In the genomic region with DNA sequence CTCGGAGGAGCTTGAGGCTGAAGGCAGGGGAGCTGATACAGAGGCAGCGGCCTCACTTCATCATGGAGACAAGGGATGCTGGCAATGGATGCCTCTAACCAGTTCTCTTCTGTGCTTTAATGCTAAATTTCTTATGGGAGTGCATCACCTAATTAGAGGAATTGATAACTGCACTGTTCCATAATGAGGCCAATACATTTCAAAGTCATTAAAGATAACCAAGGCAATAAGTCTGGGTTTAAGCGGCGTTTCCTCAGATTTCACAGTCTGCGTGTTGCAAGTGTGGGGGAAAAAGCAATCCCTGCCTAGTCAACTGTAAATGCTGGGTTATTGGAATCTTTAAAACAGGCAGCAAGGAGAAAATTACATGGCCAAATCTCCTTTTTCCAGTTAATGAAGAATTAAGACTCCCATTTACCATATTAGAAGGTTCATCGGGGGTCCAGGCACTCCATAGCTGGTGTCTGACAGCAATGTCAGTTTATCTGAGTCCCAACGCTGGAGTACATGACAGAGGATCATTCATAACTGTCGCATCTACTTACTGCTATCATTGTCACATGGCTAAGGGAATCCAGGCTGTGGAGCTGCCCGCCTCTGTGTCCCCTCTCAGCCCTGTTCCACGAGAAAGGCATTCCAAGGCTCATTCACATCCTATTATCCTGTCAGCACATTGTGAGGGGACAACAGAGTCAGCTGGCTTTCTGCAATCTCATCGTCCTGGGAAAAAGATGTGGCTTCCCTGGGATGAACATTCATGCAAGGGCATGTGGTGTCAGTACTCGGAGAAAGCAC, we compare ENCODE assay signal across 21 mouse cellular contexts.
A peak's percentile ranks its signal among the peaks of the same experiment; 100 is the strongest.
DNase-seq lines count a peak whose midpoint lies in the region; ATAC-seq and TF ChIP-seq lines count a peak whose summit lies in the region.
"Had no signal": no experiment of that assay in that cellular context is flagged by ENCODE, and none has a peak within 500 bp of the region (broad histone marks: within the 10 kb centered on the region; RNA-seq: fewer than 3 reads in every experiment).

No protein-coding gene starts in this region.

- no peak for TF ChIP-seq CTCF in hindbrain, postnatal 0 days (IDR thresholded peaks at IDR 0.05; ENCODE audit: low read depth)

- H3K36me3 ChIP-seq in hindbrain, embryonic 10.5 days: no peaks in the 10 kb centered on the region
- no peaks in the 10 kb centered on the region for H3K36me3 ChIP-seq in hindbrain, postnatal 0 days (ENCODE audit: insufficient read depth, low read length)
- H3K36me3 ChIP-seq in hindbrain, embryonic 13.5 days: no peaks in the 10 kb centered on the region
- no peaks in the 10 kb centered on the region for H3K36me3 ChIP-seq in midbrain, embryonic 12.5 days
- no peaks in the 10 kb centered on the region for H3K36me3 ChIP-seq in neural tube, embryonic 14.5 days (ENCODE audit: control insufficient read depth, insufficient read depth, low read length)
- H3K36me3 ChIP-seq in limb, embryonic 10.5 days: no peaks in the 10 kb centered on the region
- H3K36me3 ChIP-seq: embryonic facial prominence, embryonic 10.5 days; lung, embryonic 15.5 days had no signal

- 56% methylated on average over 12 of the region's 12 CpGs for WGBS in hindbrain, embryonic 10.5 days
- WGBS in hindbrain, postnatal 0 days: 48% methylated on average over 12 of the region's 12 CpGs
- 27% methylated on average over 12 of the region's 12 CpGs for WGBS in hindbrain, embryonic 13.5 days
- 47% methylated on average over 12 of the region's 12 CpGs for WGBS in midbrain, embryonic 12.5 days
- WGBS in neural tube, embryonic 14.5 days: 38% methylated on average over 12 of the region's 12 CpGs
- 72% methylated on average over 12 of the region's 12 CpGs for WGBS in limb, embryonic 10.5 days

- no peak for ATAC-seq in hindbrain, postnatal 0 days
- peak; percentile 69 for ATAC-seq in hindbrain, embryonic 13.5 days (ENCODE audit: low FRiP score)
- peak; percentile 27; the same call in 1 of the 2 replicates for ATAC-seq in midbrain, embryonic 12.5 days (ENCODE audit: low FRiP score, low read depth)
- ATAC-seq in neural tube, embryonic 14.5 days (ENCODE audit: low read depth): no peak
- ATAC-seq: forebrain, postnatal 0 days; inflammation-experienced regulatory T-cells, adult 6 months had no signal

- peaks cover 13% of the 10 kb centered on the region for H3K27me3 ChIP-seq in hindbrain, embryonic 10.5 days (ENCODE audit: insufficient read depth, poor library complexity, severe bottlenecking)
- no peaks in the 10 kb centered on the region for H3K27me3 ChIP-seq in hindbrain, postnatal 0 days (ENCODE audit: insufficient read depth, low read length)
- no peaks in the 10 kb centered on the region for H3K27me3 ChIP-seq in hindbrain, embryonic 13.5 days
- peaks cover 15% of the 10 kb centered on the region for H3K27me3 ChIP-seq in midbrain, embryonic 12.5 days
- H3K27me3 ChIP-seq in neural tube, embryonic 14.5 days (ENCODE audit: control insufficient read depth, insufficient read depth, low read length): no peaks in the 10 kb centered on the region
- no peaks in the 10 kb centered on the region for H3K27me3 ChIP-seq in limb, embryonic 10.5 days (ENCODE audit: low read depth, poor library complexity, severe bottlenecking)

- peak; percentile 18 for DNase-seq in hindbrain, embryonic 10.5 days (ENCODE audit: low spot score)
- DNase-seq in hindbrain, postnatal 0 days (ENCODE audit: low spot score): no peak
- DNase-seq in urinary bladder, adult 2 months (ENCODE audit: low spot score): no peak
- DNase-seq in limb, embryonic 10.5 days (ENCODE audit: low spot score): no peak
- DNase-seq: adrenal gland, postnatal 25 days; cerebellum, adult 9-10 months; forebrain, postnatal 0 days; gastrocnemius, adult 2 months; kidney, adult 9 months; kidney, postnatal 36 days; left cerebral cortex, postnatal 4 days; thymus, postnatal 14 days had no signal

- no peaks in the 10 kb centered on the region for H3K9me3 ChIP-seq in hindbrain, embryonic 10.5 days
- no peaks in the 10 kb centered on the region for H3K9me3 ChIP-seq in hindbrain, postnatal 0 days (ENCODE audit: low read length)
- no peaks in the 10 kb centered on the region for H3K9me3 ChIP-seq in hindbrain, embryonic 13.5 days
- no peaks in the 10 kb centered on the region for H3K9me3 ChIP-seq in midbrain, embryonic 12.5 days
- no peaks in the 10 kb centered on the region for H3K9me3 ChIP-seq in neural tube, embryonic 14.5 days (ENCODE audit: control insufficient read depth, low read length)
- H3K9me3 ChIP-seq in limb, embryonic 10.5 days (replicated peaks): no peaks in the 10 kb centered on the region
- H3K9me3 ChIP-seq: embryonic facial prominence, embryonic 10.5 days; lung, embryonic 15.5 days had no signal

- no peak overlapping the region for H3K4me2 ChIP-seq in hindbrain, postnatal 0 days (ENCODE audit: low read depth, low read length)
- no peak overlapping the region for H3K4me2 ChIP-seq in hindbrain, embryonic 13.5 days
- no peak overlapping the region for H3K4me2 ChIP-seq in midbrain, embryonic 12.5 days (replicated peaks)
- no peak overlapping the region for H3K4me2 ChIP-seq in neural tube, embryonic 14.5 days (ENCODE audit: low read depth, low read length)
- H3K4me2 ChIP-seq: liver, embryonic 11.5 days; lung, embryonic 15.5 days had no signal

- H3K4me3 ChIP-seq in hindbrain, embryonic 10.5 days: no peak overlapping the region
- no peak overlapping the region for H3K4me3 ChIP-seq in hindbrain, postnatal 0 days (ENCODE audit: low read length)
- no peak overlapping the region for H3K4me3 ChIP-seq in hindbrain, embryonic 13.5 days
- no peak overlapping the region for H3K4me3 ChIP-seq in midbrain, embryonic 12.5 days
- no peak overlapping the region for H3K4me3 ChIP-seq in neural tube, embryonic 14.5 days (ENCODE audit: low read depth, low read length)
- H3K4me3 ChIP-seq in limb, embryonic 10.5 days: no peak overlapping the region
- H3K4me3 ChIP-seq: embryonic facial prominence, embryonic 10.5 days; gastrocnemius, adult 2 months; lung, embryonic 15.5 days; myocyte had no signal

- H3K4me1 ChIP-seq in hindbrain, embryonic 10.5 days (replicated peaks): peaks cover 18% of the 10 kb centered on the region
- peaks cover 18% of the 10 kb centered on the region; the same call in 1 of the 2 replicates for H3K4me1 ChIP-seq in hindbrain, postnatal 0 days (ENCODE audit: insufficient read depth, low read length)
- H3K4me1 ChIP-seq in hindbrain, embryonic 13.5 days (replicated peaks): peaks cover 64% of the 10 kb centered on the region
- peaks cover 30% of the 10 kb centered on the region for H3K4me1 ChIP-seq in midbrain, embryonic 12.5 days
- H3K4me1 ChIP-seq in neural tube, embryonic 14.5 days (ENCODE audit: control insufficient read depth, insufficient read depth, low read length): peaks cover 16% of the 10 kb centered on the region; the same call in 1 of the 2 replicates
- peaks cover 40% of the 10 kb centered on the region for H3K4me1 ChIP-seq in limb, embryonic 10.5 days

- H3K27ac ChIP-seq in hindbrain, embryonic 10.5 days: no peak overlapping the region; the same call in 1 of the 2 replicates
- H3K27ac ChIP-seq in hindbrain, postnatal 0 days: no peak overlapping the region
- H3K27ac ChIP-seq in hindbrain, embryonic 13.5 days: peak overlapping the region; percentile 78
- H3K27ac ChIP-seq in midbrain, embryonic 12.5 days (replicated peaks): peak overlapping the region; percentile 47
- peak overlapping the region; percentile 19; the same call in 1 of the 2 replicates for H3K27ac ChIP-seq in neural tube, embryonic 14.5 days (ENCODE audit: low read depth, low read length)
- H3K27ac ChIP-seq in limb, embryonic 10.5 days: no peak overlapping the region
- H3K27ac ChIP-seq: embryonic facial prominence, embryonic 10.5 days; gastrocnemius, adult 2 months; lung, embryonic 15.5 days; stomach, postnatal 0 days had no signal

- no peak overlapping the region for H3K9ac ChIP-seq in hindbrain, postnatal 0 days (replicated peaks; ENCODE audit: low read length)
- no peak overlapping the region for H3K9ac ChIP-seq in hindbrain, embryonic 13.5 days
- H3K9ac ChIP-seq in midbrain, embryonic 12.5 days (replicated peaks): no peak overlapping the region
- H3K9ac ChIP-seq in neural tube, embryonic 14.5 days (replicated peaks; ENCODE audit: low read depth, low read length): no peak overlapping the region
- H3K9ac ChIP-seq: forebrain, postnatal 0 days; lung, embryonic 15.5 days had no signal

Comparison
In these comparisons a context has a peak if more than half of its experiments do, and no peak if none do; other contexts are left out.
1. H3K27ac ChIP-seq: peak in hindbrain, embryonic 13.5 days (single experiment), midbrain, embryonic 12.5 days (single experiment) and neural tube, embryonic 14.5 days (single experiment); none in hindbrain, embryonic 10.5 days (single experiment), hindbrain, postnatal 0 days (single experiment) and limb, embryonic 10.5 days (single experiment).
2. ATAC-seq: peak in hindbrain, embryonic 13.5 days (single experiment) and midbrain, embryonic 12.5 days (single experiment); none in hindbrain, postnatal 0 days (single experiment) and neural tube, embryonic 14.5 days (single experiment).